Mouse (Mus musculus) neural tube, embryonic 11.5 days (tissue): ENCODE measurements at regions not wholly inside any gene's neighbourhood (a gene's known extent, or its start where the extent isn't known, plus 50 kb on each side); places are given as distances from the start of the nearest gene placed in this dataset.

ENCODE experiments used
- ATAC-seq: fragments of 200-750 bp; cut with Nextera tagmentation; 2 replicates; pipeline ENCODE4 v1.8.0; 2017; ENCODE audit warnings: moderate number of reproducible peaks, mild to moderate bottlenecking, moderate TSS enrichment, moderate library complexity; ENCODE audit not compliant: insufficient read depth, low FRiP score, low TSS enrichment
- DNase-seq: peaks from one replicate; pipeline ENCODE4 v3.0.0-alpha.2; 2015; ENCODE audit warnings: low spot score
- H3K27ac ChIP-seq: fragments of 300-500 bp; sonication (generic); 2 replicates; pipeline ENCODE4 v1.5.1; 2014; ENCODE audit warnings: low read depth, mild to moderate bottlenecking, low read length
- H3K27me3 ChIP-seq: fragments of 300-500 bp; sonication (generic); 2 replicates; pipeline ENCODE4 v1.6.1; 2014; ENCODE audit warnings: mild to moderate bottlenecking, low read length, mixed read lengths; ENCODE audit not compliant: control insufficient read depth, insufficient read depth
- H3K36me3 ChIP-seq: fragments of 300-500 bp; sonication (generic); 2 replicates; pipeline ENCODE4 v1.6.1; 2014; ENCODE audit warnings: mild to moderate bottlenecking, low read length, moderate library complexity, mixed read lengths; ENCODE audit not compliant: control insufficient read depth, insufficient read depth
- H3K4me1 ChIP-seq: fragments of 300-500 bp; sonication (generic); 2 replicates; pipeline ENCODE4 v1.6.1; 2014; ENCODE audit warnings: low read length, mixed read lengths; ENCODE audit not compliant: control insufficient read depth, insufficient read depth
- H3K4me2 ChIP-seq: fragments of 300-500 bp; sonication (generic); 2 replicates; pipeline ENCODE4 v1.6.1; 2014; ENCODE audit warnings: low read depth, mild to moderate bottlenecking, moderate library complexity
- H3K4me3 ChIP-seq: fragments of 300-500 bp; sonication (generic); 2 replicates; pipeline ENCODE4 v1.5.1; 2014; ENCODE audit warnings: low read depth, low read length
- H3K9ac ChIP-seq: fragments of 300-500 bp; sonication (generic); 2 replicates; pipeline ENCODE4 v1.6.1; 2014; ENCODE audit warnings: mild to moderate bottlenecking, low read length
- H3K9me3 ChIP-seq: fragments of 300-500 bp; sonication (generic); 2 replicates; pipeline ENCODE4 v1.6.1; 2016; ENCODE audit warnings: low read length; ENCODE audit not compliant: control insufficient read depth
- WGBS: fragments of 180-500 bp; shearing (Covaris S2); extraction: QIAGEN DNeasy Blood & Tissue Kit; methylation state at CpG from one replicate; pipeline ENCODE4 v1.1.7; 2014; 5-methylcytosine and 5-hydroxymethylcytosine counted together

DNA sequence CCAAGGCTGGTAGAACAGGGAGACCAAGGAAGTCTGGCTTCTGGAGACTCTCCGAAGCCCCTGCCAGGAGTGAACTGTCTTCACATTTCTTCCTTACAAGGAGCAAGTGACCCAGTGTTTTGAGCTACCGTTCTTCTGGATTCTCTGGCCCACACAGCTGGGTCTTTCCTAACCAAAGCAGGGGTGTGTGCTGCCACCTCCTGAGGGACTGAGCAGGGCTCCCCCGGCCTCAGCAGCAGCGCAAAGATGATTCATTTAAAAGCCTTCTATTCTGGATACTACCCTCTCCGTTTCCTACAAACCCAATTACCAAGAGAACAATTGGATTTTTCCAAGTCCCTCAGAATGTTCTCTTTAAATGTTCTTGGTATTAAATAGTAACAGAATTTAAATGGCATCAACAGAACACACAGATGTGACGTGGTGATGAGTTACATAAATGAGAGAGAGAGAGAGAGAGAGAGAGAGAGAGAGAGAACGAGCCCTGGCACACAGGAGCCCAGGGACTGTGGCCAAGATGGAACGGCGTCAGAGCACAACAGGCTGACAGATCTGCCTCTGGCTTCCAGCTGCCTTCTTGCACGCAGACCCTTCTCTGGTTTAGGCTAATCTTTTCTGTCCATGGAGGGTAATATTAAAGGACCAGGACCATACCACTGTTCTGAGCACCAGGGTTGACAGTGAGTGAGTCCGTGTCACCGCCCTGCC lies 191.6 kb downstream of the Agtpbp1 start:
- Histone ChIP-seq H3K27ac (no peak overlapping the region), H3K4me1 (no peaks in the 10 kb centered on the region), H3K4me2 (no peak overlapping the region), H3K27me3 (no peaks in the 10 kb centered on the region), H3K9me3 (no peaks in the 10 kb centered on the region), H3K9ac (no peak overlapping the region), H3K4me3 (no peak overlapping the region), H3K36me3 (no peaks in the 10 kb centered on the region)
- 81% methylated on average over 12 of the region's 12 CpGs for WGBS
- no peak for DNase-seq
- ATAC-seq = no peak

DNA sequence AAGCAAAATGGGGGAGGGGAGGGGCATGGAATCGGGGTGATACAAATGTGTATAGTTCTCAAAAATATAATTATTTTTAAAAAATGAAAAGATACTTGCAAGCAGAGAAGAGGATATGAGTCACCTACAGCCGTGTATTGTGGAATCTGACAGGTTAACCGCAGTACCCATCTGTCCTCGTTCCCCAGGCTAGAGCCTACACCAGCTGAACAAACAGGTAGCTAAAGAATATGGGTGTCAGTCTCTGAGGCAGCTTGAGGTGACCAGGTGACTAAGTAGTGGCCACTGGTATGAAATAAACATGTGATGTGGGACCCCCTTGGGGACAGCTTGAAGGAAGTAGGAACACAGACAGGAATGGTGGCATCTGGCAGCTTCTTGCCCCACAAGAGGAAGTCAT lies 192.2 kb downstream of the Agtpbp1 start:
- Histone ChIP-seq H3K4me2 (no peak overlapping the region), H3K36me3 (no peaks in the 10 kb centered on the region), H3K4me3 (no peak overlapping the region), H3K4me1 (no peaks in the 10 kb centered on the region), H3K9me3 (no peaks in the 10 kb centered on the region), H3K27ac (no peak overlapping the region), H3K9ac (no peak overlapping the region), H3K27me3 (no peaks in the 10 kb centered on the region)
- 74% methylated on average over 4 of the region's 4 CpGs for WGBS
- ATAC-seq = no peak
- DNase-seq = no peak

DNA sequence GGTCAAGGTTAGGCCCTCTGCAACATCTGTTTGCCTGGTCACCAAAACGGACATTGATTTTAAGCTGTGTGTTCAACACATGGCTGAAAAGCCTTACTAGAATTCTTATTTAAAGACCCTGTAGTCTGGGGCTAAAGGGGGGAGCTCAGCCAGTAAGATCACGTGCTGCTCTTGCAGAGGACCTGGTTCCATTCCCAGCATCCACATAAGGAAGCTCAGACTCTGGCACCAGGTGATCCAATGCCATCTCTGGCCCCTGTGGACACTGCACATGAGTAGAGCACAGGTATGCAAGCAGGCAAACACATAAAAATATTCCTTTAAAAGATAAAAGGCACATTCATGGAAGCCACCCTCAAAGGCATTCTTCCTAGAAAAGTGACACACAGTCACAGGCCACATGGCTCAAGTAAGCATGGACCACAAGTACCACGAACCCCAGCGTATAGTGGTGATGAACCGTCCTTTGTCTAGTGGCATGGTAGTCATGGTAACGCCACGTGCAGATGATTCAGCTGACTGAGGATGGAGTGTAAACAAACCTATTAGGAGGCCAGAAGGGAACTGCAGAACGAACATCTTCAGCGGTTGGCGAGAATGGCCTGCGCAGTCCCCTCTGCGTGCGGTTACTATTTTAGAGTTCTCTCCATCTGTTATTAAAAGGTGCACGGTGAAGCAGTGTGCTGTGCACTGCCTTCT lies 197.3 kb downstream of the Agtpbp1 start:
- no peaks in the 10 kb centered on the region for H3K27me3 ChIP-seq
- WGBS = 78% methylated on average over 14 of the region's 14 CpGs
- peaks cover 3% of the 10 kb centered on the region; the same call in 1 of the 2 replicates for H3K4me1 ChIP-seq
- no peak overlapping the region for H3K27ac ChIP-seq
- peak; percentile 35 for DNase-seq
- no peaks in the 10 kb centered on the region for H3K9me3 ChIP-seq
- H3K9ac ChIP-seq = no peak overlapping the region
- ATAC-seq = no peak
- no peak overlapping the region for H3K4me3 ChIP-seq
- H3K4me2 ChIP-seq = no peak overlapping the region
- H3K36me3 ChIP-seq = no peaks in the 10 kb centered on the region

DNA sequence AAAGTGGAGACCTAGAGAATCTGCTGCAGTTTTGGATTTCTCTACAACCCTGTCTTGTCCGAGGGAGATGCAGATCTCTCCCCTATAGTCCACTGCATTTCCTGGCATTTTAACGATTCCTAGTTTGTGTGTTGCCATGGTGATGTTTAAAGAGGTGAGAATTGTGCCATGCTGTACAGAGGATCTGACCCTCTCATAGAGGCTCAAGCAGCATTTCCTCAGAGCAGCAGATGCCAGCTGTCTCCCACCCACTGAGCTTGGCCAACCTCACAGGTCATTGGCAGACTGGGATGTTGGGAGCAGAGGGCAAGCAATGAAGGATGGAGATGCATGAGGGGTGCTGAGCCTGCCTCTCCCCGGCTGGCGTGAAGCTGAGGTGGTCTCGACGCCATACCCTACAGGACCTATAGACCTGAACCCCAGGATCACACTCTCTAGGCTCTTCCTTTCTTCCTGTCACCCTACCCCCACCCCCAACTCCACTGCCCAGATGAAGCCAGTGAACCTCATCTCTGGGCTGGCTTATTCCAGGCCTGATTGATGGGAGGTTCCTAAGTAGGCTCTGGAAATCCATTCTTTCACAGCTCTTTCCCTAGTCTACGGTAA lies 198.0 kb downstream of the Agtpbp1 start:
- no peak overlapping the region for H3K9ac ChIP-seq
- H3K4me1 ChIP-seq = peaks cover 3% of the 10 kb centered on the region; the same call in 1 of the 2 replicates
- ATAC-seq (no peak), DNase-seq (no peak)
- no peak overlapping the region for H3K4me2 ChIP-seq
- no peaks in the 10 kb centered on the region for H3K27me3 ChIP-seq
- 74% methylated on average over 7 of the region's 7 CpGs for WGBS
- H3K9me3 ChIP-seq = no peaks in the 10 kb centered on the region
- no peak overlapping the region for H3K27ac ChIP-seq
- no peak overlapping the region for H3K4me3 ChIP-seq
- H3K36me3 ChIP-seq = no peaks in the 10 kb centered on the region

GRCm38 (mm10) chr13:59385824-59386223 lies 199.2 kb downstream of the Agtpbp1 start:
- Histone ChIP-seq H3K4me2 (no peak overlapping the region), H3K9ac (no peak overlapping the region), H3K4me1 (peaks cover 3% of the 10 kb centered on the region; the same call in 1 of the 2 replicates), H3K27ac (no peak overlapping the region), H3K4me3 (no peak overlapping the region), H3K9me3 (no peaks in the 10 kb centered on the region), H3K36me3 (no peaks in the 10 kb centered on the region), H3K27me3 (no peaks in the 10 kb centered on the region)
- WGBS = 65% methylated on average over 6 of the region's 6 CpGs
- DNase-seq (no peak), ATAC-seq (no peak)

DNA sequence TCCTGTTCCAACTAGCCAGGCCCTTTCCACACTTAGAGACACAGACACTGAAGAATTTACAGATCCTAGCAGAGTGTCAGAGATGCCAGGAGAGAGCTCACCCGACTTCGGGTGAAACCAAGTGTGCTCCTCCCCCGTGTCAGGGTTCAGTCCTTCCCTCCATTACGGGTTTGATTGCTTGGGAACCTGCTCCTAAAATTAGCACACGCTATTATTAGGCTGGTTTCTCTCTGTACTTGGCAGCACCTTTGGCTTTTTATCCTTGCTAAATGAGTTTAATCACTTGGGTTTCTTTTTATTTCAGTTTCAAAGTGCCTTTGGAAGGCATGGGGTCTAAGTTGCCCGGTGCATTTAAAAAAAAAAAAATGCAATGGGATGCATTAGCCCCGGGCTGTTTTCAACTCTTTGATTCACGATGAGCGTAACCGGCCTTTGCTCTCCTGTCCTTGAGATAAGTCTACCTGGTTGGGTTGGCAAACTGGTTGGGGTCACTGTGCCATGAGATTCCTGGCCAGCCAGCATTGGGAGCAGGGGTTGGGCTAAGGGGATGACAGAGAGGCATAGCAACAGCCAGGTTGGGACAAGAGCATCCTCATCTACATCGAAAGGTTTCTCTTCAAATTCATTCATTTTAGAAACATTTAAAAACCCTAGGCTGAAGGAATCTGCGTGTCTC lies 214.7 kb downstream of the Agtpbp1 start:
- 88% methylated on average over 12 of the region's 12 CpGs for WGBS
- Histone ChIP-seq H3K36me3 (no peaks in the 10 kb centered on the region), H3K4me1 (no peaks in the 10 kb centered on the region), H3K9me3 (no peaks in the 10 kb centered on the region), H3K27me3 (no peaks in the 10 kb centered on the region), H3K4me3 (no peak overlapping the region), H3K4me2 (no peak overlapping the region), H3K27ac (no peak overlapping the region), H3K9ac (no peak overlapping the region)
- DNase-seq = no peak
- no peak for ATAC-seq

- H3K36me3 ChIP-seq = no peaks in the 10 kb centered on the region
- 81% methylated on average over 13 of the region's 13 CpGs for WGBS
- H3K4me2 ChIP-seq = no peak overlapping the region
- DNase-seq (no peak), ATAC-seq (no peak)
- H3K27me3 ChIP-seq = no peaks in the 10 kb centered on the region
- H3K27ac ChIP-seq = no peak overlapping the region
- no peaks in the 10 kb centered on the region for H3K9me3 ChIP-seq
- no peak overlapping the region for H3K4me3 ChIP-seq
- H3K4me1 ChIP-seq = no peaks in the 10 kb centered on the region
- H3K9ac ChIP-seq = no peak overlapping the region
Measured at GRCm38 (mm10) chr13:59368550-59369449, 216.2 kb downstream of the Agtpbp1 start.

DNA sequence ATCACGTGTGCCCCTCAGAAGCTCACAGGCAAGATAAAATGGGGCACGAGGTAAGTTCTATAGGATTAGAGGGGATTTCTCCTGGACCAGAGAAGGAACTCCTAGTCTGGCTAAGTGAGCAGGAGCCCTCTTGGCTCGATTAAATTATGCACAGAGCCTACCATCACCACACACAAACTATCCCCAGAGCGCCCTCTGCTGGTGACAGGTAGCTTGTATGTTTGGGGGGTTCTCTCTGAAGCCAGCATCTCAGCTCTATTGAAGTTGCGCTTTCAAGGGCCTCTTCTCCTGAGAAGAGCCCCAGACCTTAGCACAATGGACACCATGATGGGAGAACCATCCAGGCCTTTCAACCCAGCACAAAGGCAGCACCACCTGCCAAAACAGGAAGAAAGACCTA lies 219.6 kb downstream of the Agtpbp1 start:
- Histone ChIP-seq H3K9me3 (no peaks in the 10 kb centered on the region), H3K4me3 (no peak overlapping the region), H3K4me1 (no peaks in the 10 kb centered on the region), H3K9ac (no peak overlapping the region), H3K4me2 (no peak overlapping the region), H3K36me3 (no peaks in the 10 kb centered on the region), H3K27ac (no peak overlapping the region), H3K27me3 (no peaks in the 10 kb centered on the region)
- ATAC-seq = peak; percentile 60; the same call in 1 of the 2 replicates
- WGBS = 41% methylated on average over 5 of the region's 5 CpGs
- DNase-seq = peak; percentile 86
